Mouse (Mus musculus) embryonic facial prominence, embryonic 15.5 days (tissue): ENCODE data around the gene Fcho2. TPM values are rescaled to one million over a fixed set of nuclear protein-coding genes. Genes with fewer than 3 reads are reported as not detected.
"Not testable (repeated sequence)": the region's sequence is repeated elsewhere in the genome, so short reads cannot be mapped to it uniquely, and the experiment has no call there.

ENCODE experiments used
- ATAC-seq: fragments of 200-750 bp; cut with Nextera tagmentation; 2 replicates; pipeline ENCODE4 v1.8.0; 2017; ENCODE audit warnings: low read depth, moderate TSS enrichment; ENCODE audit not compliant: insufficient number of reproducible peaks, low FRiP score, low TSS enrichment
- H3K27ac ChIP-seq: fragments of 300-500 bp; sonication (generic); replicated peaks from 2 replicates; pipeline ENCODE4 v1.5.1; 2015; ENCODE audit warnings: mild to moderate bottlenecking, inconsistent platforms
- H3K27me3 ChIP-seq: fragments of 300-500 bp; sonication (generic); 2 replicates; pipeline ENCODE4 v1.6.1; 2015; ENCODE audit warnings: inconsistent platforms
- H3K36me3 ChIP-seq: fragments of 300-500 bp; sonication (generic); 2 replicates; pipeline ENCODE4 v1.6.1; 2015; ENCODE audit warnings: mild to moderate bottlenecking, inconsistent platforms
- H3K4me1 ChIP-seq: fragments of 300-500 bp; sonication (generic); 2 replicates; pipeline ENCODE4 v1.6.1; 2015; ENCODE audit warnings: inconsistent platforms
- H3K4me2 ChIP-seq: fragments of 300-500 bp; sonication (generic); replicated peaks from 2 replicates; pipeline ENCODE4 v1.6.1; 2015; ENCODE audit warnings: mild to moderate bottlenecking, inconsistent platforms
- H3K4me3 ChIP-seq: fragments of 300-500 bp; sonication (generic); replicated peaks from 2 replicates; pipeline ENCODE4 v1.5.1; 2015; ENCODE audit warnings: mild to moderate bottlenecking, inconsistent platforms
- H3K9ac ChIP-seq: fragments of 300-500 bp; sonication (generic); 2 replicates; pipeline ENCODE4 v1.6.1; 2015; ENCODE audit warnings: inconsistent platforms
- H3K9me3 ChIP-seq: fragments of 300-500 bp; sonication (generic); replicated peaks from 2 replicates; pipeline ENCODE4 v1.6.1; 2016; ENCODE audit warnings: inconsistent platforms
- WGBS: fragments of 180-500 bp; shearing (Covaris S2); methylation state at CpG from one replicate; pipeline ENCODE4 v1.1.7; 2015; 5-methylcytosine and 5-hydroxymethylcytosine counted together
- polyA plus RNA-seq: library from polyadenylated mRNA; unstranded; fragments of >200 nt; fragmentation: Nextera tagmentation; extraction: Ambion mirVana; gene quantifications from 2 replicates; pipeline ENCODE4 v1.2.1, GENCODE M21; 2015

Fcho2 gene
- polyA plus RNA-seq = 30.5 and 36.0 TPM in 2 replicates

- WGBS = under 1% methylated on average over 60 of the region's 61 CpGs
- no peaks in the 10 kb centered on the region for H3K27me3 ChIP-seq
These were observed at the start of gene Fcho2 for GRCm38 (mm10) chr13:98815147-98815785. Gene Fcho2, minus strand, starts transcription at chr13:98815449.

GRCm38 (mm10) chr13:98855291-98855690 lies 40.0 kb upstream of the Fcho2 start:
- H3K27me3 ChIP-seq = no peaks in the 10 kb centered on the region
- no peak for ATAC-seq
- WGBS = 90% methylated on average over 8 of the region's 8 CpGs
- no peak overlapping the region for H3K9ac ChIP-seq
- H3K27ac ChIP-seq = no peak overlapping the region
- peaks cover 74% of the 10 kb centered on the region for H3K36me3 ChIP-seq
- no peak overlapping the region for H3K4me3 ChIP-seq
- H3K4me1 ChIP-seq = no peaks in the 10 kb centered on the region
- no peaks in the 10 kb centered on the region for H3K9me3 ChIP-seq
- H3K4me2 ChIP-seq = no peak overlapping the region

More at GRCm38 (mm10) chr13:98815147-98815785, at the start of gene Fcho2:
- Histone ChIP-seq H3K27ac (peak within 1 kb of the TSS; percentile 98), H3K9ac (peak within 1 kb of the TSS; percentile 93), H3K4me2 (peak within 1 kb of the TSS; percentile 56), H3K4me1 (peaks cover 10% of the 10 kb centered on the region), H3K9me3 (no peaks in the 10 kb centered on the region), H3K36me3 (no peaks in the 10 kb centered on the region), H3K4me3 (peak within 1 kb of the TSS; percentile 70)
- peak; percentile 98 for ATAC-seq

- no peak for ATAC-seq
- Histone ChIP-seq H3K27ac (no peak overlapping the region), H3K9me3 (no peaks in the 10 kb centered on the region), H3K36me3 (peaks cover 45% of the 10 kb centered on the region), H3K4me3 (no peak overlapping the region), H3K4me2 (no peak overlapping the region), H3K4me1 (no peaks in the 10 kb centered on the region), H3K9ac (no peak overlapping the region), H3K27me3 (no peaks in the 10 kb centered on the region)
- 78% methylated on average over 1 of the region's 1 CpGs for WGBS
These were observed 30.5 kb upstream of the Fcho2 start for GRCm38 (mm10) chr13:98845794-98846193.

- no peaks in the 10 kb centered on the region for H3K27me3 ChIP-seq
- WGBS = 90% methylated on average over 6 of the region's 6 CpGs
- peaks cover 30% of the 10 kb centered on the region for H3K36me3 ChIP-seq
- no peak overlapping the region for H3K27ac ChIP-seq
- H3K9ac ChIP-seq = no peak overlapping the region
- no peaks in the 10 kb centered on the region for H3K4me1 ChIP-seq
- ATAC-seq = no peak
- no peak overlapping the region for H3K4me3 ChIP-seq
- H3K4me2 ChIP-seq = no peak overlapping the region
- H3K9me3 ChIP-seq = no peaks in the 10 kb centered on the region
These were observed 21.3 kb upstream of the Fcho2 start for GRCm38 (mm10) chr13:98836423-98837088.

GRCm38 (mm10) chr13:98835740-98836139 lies 20.5 kb upstream of the Fcho2 start:
- no peak overlapping the region for H3K9ac ChIP-seq
- no peak overlapping the region for H3K4me3 ChIP-seq
- H3K4me1 ChIP-seq = no peaks in the 10 kb centered on the region
- WGBS = 85% methylated on average over 5 of the region's 5 CpGs
- no peaks in the 10 kb centered on the region for H3K27me3 ChIP-seq
- no peak overlapping the region for H3K27ac ChIP-seq
- H3K9me3 ChIP-seq = no peaks in the 10 kb centered on the region
- ATAC-seq = no peak
- peaks cover 27% of the 10 kb centered on the region for H3K36me3 ChIP-seq
- H3K4me2 ChIP-seq = no peak overlapping the region

- no peak; the same call in 1 of the 2 replicates for ATAC-seq
- H3K9ac ChIP-seq = no peak overlapping the region
- WGBS = 90% methylated on average over 3 of the region's 3 CpGs
- no peaks in the 10 kb centered on the region for H3K27me3 ChIP-seq
- H3K4me2 ChIP-seq = no peak overlapping the region
- H3K36me3 ChIP-seq = peaks cover 21% of the 10 kb centered on the region
- H3K4me3 ChIP-seq = no peak overlapping the region
- no peaks in the 10 kb centered on the region for H3K4me1 ChIP-seq
- no peaks in the 10 kb centered on the region for H3K9me3 ChIP-seq
- no peak overlapping the region; the same call in 1 of the 2 replicates for H3K27ac ChIP-seq
These were observed 19.5 kb upstream of the Fcho2 start for GRCm38 (mm10) chr13:98834723-98835122.

GRCm38 (mm10) chr13:98834199-98834598 lies 18.9 kb upstream of the Fcho2 start:
- WGBS = 52% methylated on average over 1 of the region's 1 CpGs
- no peak for ATAC-seq
- peaks cover 18% of the 10 kb centered on the region for H3K36me3 ChIP-seq
- H3K4me2 ChIP-seq = no peak overlapping the region
- no peak overlapping the region for H3K4me3 ChIP-seq
- no peak overlapping the region for H3K27ac ChIP-seq
- no peak overlapping the region for H3K9ac ChIP-seq
- H3K9me3 ChIP-seq = no peaks in the 10 kb centered on the region
- no peaks in the 10 kb centered on the region for H3K4me1 ChIP-seq
- no peaks in the 10 kb centered on the region for H3K27me3 ChIP-seq

- no peaks in the 10 kb centered on the region for H3K27me3 ChIP-seq
- WGBS = 72% methylated on average over 10 of the region's 10 CpGs
- no peak for ATAC-seq
- no peak overlapping the region for H3K9ac ChIP-seq
- no peak overlapping the region for H3K27ac ChIP-seq
- H3K36me3 ChIP-seq = peaks cover 10% of the 10 kb centered on the region
- H3K4me1 ChIP-seq = no peaks in the 10 kb centered on the region
- no peaks in the 10 kb centered on the region for H3K9me3 ChIP-seq
- H3K4me3 ChIP-seq = no peak overlapping the region
- H3K4me2 ChIP-seq = no peak overlapping the region
These were observed 17.5 kb upstream of the Fcho2 start for GRCm38 (mm10) chr13:98832451-98833450.

GRCm38 (mm10) chr13:98829026-98829425 lies 13.8 kb upstream of the Fcho2 start:
- not testable (repeated sequence) for H3K4me1 ChIP-seq, H3K9me3 ChIP-seq, H3K27ac ChIP-seq, H3K9ac ChIP-seq, H3K4me2 ChIP-seq, ATAC-seq, H3K27me3 ChIP-seq, H3K36me3 ChIP-seq, H3K4me3 ChIP-seq
- WGBS = 92% methylated on average over 6 of the region's 6 CpGs

GRCm38 (mm10) chr13:98825574-98825973 lies 10.3 kb upstream of the Fcho2 start:
- Histone ChIP-seq H3K9ac (no peak overlapping the region), H3K4me1 (no peaks in the 10 kb centered on the region), H3K4me3 (no peak overlapping the region), H3K9me3 (no peaks in the 10 kb centered on the region), H3K27me3 (no peaks in the 10 kb centered on the region), H3K27ac (no peak overlapping the region), H3K36me3 (no peaks in the 10 kb centered on the region), H3K4me2 (no peak overlapping the region)
- no peak for ATAC-seq
- WGBS = 85% methylated on average over 4 of the region's 4 CpGs

GRCm38 (mm10) chr13:98819094-98819493 lies 3.8 kb upstream of the Fcho2 start:
- Histone ChIP-seq H3K9ac (no peak overlapping the region), H3K4me1 (0 out of 2 replicates have a peak, but pooled peaks cover 2% of the 10 kb centered on the region), H3K36me3 (no peaks in the 10 kb centered on the region), H3K4me2 (no peak overlapping the region), H3K27ac (no peak overlapping the region), H3K9me3 (no peaks in the 10 kb centered on the region), H3K27me3 (no peaks in the 10 kb centered on the region), H3K4me3 (no peak overlapping the region)
- no peak for ATAC-seq
- WGBS = 53% methylated on average over 2 of the region's 2 CpGs
